Mouse (Mus musculus) adipocyte (in vitro differentiated cells): ENCODE data around the gene Dcdc2b.

Experiments
- DNase-seq: peaks from one replicate; pipeline ENCODE4 v3.0.0-alpha.2; 2016; ENCODE audit warnings: low spot score

The Dcdc2b gene

GRCm38 (mm10) chr4:129614093-129614492, at the start of gene Dcdc2b:
Gene Dcdc2b, minus strand, starts transcription at chr4:129614257.
- no peak for DNase-seq

DNA sequence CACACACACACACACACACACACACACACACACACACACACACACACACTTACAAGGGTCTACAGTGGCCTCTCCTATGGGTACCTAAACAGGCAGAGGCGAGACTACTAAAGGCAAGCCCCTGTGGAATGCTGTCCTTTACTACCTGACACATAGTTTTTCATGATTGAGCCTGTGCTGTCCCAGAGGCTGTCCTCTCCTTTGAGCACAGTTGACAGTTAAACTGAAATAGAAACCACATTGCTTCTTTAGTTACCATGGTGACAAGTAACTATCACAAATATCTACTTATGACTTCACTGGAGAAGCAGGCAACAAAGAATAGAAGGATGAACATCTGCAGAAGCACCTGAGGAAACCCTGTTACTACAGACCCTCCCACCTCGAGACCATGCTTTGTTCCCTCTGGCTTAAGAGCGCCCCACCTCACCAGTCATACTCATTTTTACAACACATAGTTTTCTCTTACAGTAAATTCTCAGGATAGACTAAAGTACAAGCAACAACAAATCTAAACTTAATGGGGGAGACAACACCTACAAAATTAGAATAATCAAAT, 48.3 kb upstream of the Dcdc2b start:
- no peak for DNase-seq

DNA sequence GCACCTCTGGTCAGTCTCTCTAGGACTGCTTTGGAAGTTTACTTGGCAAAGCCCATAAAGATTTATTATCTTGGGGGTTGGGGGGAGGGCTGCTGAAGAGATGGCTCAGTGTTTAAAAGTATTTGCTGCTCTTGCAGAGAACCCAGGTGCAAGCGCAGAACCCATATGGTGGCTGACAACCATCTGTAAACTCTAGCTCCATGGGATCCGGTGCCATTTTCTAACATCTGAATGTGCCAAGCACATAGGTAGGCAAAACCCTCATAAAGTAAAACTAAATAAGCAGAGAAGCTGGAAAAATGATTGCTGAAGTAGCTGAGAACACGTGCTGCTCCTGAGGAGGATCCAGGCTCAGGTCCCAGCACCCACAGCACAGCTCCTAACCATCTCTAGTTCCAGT, 47.5 kb upstream of the Dcdc2b start:
- no peak for DNase-seq

DNA sequence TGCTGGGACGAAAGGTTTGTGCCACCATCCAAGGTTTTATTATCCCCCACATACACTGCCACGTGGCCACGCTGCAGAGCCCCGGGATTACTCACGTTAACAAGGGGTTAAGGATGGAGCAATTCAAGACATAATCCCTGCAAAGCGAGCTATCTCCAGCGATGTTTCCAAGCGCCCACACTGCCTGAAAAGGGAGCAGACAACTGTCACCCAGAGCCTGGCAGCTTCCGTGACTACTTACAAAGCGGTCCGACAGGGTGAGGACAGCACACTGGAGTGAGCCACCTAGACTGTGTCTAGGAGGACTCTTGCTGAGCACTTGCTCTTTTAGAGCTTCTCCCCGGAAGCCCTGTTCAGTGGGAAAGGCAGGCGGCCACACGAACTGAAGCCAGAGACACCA, 40.7 kb upstream of the Dcdc2b start:
- DNase-seq = no peak

DNA sequence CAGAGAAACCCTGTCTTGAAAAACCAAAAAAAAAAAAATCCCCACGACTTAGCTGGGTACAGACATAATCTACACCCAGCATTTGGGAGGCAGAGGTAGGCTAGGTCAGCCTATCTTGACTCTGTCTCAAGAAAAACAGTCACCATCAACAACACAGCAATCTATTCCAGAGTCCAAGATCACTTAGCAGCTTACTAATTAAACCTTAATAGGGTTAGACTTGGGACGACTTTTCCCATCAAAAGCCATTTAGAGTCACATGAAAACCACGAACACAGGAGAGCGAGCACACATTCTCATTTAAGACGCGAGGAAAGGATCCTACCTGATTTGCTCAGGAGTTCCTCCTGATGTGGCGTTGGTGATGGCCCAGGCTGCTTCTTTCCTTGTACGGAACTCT, 36.3 kb upstream of the Dcdc2b start:
- no peak for DNase-seq

- no peak for DNase-seq
Observed at GRCm38 (mm10) chr4:129648656-129649055, 34.6 kb upstream of the Dcdc2b start.

DNA sequence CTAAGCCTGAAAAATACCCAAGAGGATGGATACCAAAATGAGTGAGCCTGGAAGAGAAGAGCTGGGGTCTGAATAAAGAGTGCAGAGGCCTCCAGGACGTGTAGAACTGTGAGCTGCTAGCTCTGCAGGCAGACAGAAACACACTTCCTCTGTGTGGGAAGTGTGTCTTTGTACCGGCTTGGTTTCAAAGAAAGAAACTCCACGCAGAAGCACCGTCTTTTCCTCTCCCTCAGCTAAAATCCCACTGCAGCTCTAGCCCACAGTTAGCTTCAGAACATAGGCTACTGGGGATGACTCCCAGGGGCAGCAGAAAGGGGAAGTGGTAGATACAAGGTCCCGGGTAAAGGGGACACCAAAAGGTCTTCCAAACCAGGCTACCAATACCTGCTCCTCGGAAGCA, 31.1 kb upstream of the Dcdc2b start:
- DNase-seq = no peak

GRCm38 (mm10) chr4:129641756-129642155, 27.7 kb upstream of the Dcdc2b start:
- DNase-seq = peak; percentile 91

DNA sequence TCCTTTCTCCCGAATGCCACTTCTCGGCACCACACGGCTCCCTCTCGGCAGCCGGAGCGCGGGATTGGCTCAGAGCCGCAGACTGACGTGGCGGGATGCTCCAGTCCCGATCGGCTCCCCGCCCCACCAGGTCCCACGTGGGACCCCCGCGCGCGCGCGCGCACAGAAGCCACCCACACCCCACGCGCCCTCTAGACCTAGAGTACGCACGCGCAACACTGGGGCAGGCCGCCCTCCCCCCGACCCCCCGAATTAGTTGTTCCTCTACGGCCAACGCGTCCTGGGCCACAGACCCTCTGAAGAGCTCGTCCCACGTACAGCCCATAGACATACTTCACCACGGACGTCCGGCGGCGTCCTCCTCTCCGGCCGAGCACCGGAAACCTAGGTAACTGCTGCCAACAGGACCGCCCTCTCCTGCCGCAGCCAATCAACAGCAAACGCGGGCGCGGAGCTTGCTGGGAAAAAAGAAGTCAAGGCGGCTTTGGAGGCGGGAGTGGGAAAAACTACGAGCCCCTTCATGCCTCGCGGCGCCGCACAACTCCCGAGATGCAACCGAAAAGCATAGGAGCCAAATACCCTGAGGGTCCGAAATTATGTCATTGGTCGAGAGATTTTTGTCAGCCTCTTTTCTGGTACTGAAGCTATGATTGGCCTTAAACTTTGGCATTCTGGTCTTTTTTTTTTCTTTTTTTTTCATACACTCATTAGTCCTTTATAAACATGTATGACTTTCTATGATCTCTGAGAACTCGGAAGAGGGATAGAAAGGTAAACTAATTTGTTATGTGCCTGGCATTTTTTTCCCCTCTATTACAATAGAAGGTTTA, 26.8 kb upstream of the Dcdc2b start, which contains the start of gene Txlna:
Gene Txlna (minus strand): TSS at position 428 of the 830 bp plus-strand sequence.
- DNase-seq = peak; percentile 99

GRCm38 (mm10) chr4:129640101-129640637, 26.1 kb upstream of the Dcdc2b start:
- DNase-seq = peak; percentile 50

DNA sequence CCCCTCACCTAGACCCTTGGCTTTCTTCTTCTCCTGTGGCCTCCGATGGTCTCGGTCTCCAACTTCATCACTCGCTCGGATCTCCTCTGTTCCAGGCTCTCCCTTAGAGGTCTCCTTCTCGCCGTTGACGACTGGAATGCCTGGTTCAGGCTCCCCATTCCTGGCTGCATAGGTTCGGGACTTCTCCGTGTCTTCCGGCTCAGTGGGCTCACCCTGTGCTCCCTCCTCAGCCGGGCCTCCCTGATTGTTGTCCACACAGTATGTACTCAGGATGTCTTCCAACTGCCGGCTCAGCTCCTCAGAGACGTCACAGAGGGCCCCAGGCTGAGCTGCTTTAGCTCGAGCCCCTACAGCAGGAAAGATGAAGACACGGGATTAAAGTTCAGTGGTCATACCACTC, 25.2 kb upstream of the Dcdc2b start:
- DNase-seq = no peak

DNA sequence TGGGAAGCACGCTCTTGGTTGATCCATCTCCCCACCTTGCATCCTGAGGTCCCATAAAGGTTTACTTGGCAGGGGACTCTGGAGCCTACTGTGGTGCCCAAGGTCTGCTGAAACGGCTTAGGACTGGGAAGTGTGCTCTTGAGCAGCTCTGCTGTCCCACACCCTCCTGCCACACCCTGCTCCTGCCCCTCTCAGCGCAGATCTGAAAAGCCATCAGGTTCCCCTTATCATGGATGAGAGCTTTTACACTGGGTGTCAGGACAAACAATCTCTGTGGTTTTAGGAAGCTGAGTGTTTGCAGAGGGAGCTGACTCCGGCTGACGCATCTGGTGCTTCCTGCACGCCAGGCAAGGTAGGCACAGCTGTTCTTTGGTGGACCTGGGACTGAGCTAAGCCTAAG, 19.8 kb upstream of the Dcdc2b start:
- DNase-seq = no peak

DNA sequence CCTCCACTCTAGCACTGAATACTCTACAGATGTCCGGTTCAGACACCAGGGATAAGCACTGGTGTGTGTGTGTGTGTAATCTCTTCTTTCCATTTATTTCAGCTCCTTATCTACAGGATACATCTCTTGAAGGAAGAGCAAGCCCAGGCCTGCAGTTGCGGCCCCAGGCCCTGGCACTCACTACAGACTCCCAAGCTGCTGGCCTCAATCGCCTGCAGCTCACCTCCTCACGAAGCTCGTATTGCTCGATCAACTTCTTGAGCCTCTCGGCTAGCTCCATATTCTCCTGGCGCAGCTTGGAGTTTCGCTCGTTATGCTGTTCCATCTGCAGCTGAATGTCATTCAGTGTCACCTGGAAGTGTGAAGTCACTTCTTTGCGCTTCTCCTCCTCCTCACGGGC, 17.8 kb upstream of the Dcdc2b start:
- DNase-seq = no peak

GRCm38 (mm10) chr4:129630944-129631343, 16.9 kb upstream of the Dcdc2b start:
- DNase-seq = peak; percentile 49

GRCm38 (mm10) chr4:129626035-129626434, 12.0 kb upstream of the Dcdc2b start:
- no peak for DNase-seq

GRCm38 (mm10) chr4:129625496-129625895, 11.4 kb upstream of the Dcdc2b start:
- no peak for DNase-seq

DNA sequence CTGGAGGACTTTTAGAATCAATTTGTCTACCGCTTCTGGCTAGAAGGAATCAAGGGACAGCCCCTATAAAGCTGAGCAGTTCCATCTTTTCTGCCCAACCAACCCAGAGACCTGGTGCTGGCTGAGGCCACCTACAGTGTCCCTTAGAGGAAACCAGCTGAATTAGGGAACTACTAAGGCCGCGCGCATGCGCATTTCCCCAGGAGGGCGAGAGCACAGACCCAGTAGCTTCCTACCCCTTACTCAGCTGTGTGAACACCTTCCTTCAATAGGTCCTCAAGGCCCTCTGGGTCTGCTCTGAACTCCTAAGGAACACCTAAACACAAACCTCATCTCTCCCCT, 10.9 kb upstream of the Dcdc2b start:
- DNase-seq = no peak

DNA sequence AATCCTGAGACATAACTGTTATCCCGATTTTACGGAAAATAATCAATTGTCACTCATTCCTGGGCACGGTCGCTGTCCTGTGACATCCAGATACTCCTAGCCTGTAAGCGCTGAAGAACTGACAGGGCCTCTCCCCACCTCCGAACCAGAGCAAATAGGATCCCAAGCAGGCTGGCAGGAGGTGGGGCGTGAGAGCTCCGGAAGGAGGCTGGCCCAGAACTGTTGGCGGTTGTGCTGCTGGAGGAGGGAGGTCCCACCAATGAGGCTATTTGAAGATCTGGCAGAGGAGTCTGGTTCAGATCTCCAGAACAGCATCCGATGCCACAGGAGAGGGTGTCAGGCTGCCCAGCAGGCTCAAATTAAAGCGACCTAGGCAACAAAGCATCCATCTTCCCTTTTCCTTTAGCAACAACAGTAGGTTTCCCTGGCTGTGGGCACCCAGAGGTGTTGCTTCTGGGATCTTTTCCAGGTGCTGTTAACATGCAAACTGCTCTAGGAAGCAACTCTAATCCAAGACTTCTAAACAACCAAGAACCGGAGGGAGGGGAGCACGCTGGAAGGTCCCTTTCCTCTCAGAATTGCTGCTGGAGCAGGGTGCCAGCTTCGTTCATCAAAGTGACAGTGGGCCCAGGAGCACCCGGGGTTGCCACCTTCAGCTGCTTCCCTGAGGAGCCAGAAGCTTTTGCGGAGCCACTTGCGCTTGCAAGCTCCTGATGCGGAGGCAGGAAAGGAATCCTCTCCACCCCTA, 10.4 kb upstream of the Dcdc2b start:
- peak; percentile 89 for DNase-seq

DNA sequence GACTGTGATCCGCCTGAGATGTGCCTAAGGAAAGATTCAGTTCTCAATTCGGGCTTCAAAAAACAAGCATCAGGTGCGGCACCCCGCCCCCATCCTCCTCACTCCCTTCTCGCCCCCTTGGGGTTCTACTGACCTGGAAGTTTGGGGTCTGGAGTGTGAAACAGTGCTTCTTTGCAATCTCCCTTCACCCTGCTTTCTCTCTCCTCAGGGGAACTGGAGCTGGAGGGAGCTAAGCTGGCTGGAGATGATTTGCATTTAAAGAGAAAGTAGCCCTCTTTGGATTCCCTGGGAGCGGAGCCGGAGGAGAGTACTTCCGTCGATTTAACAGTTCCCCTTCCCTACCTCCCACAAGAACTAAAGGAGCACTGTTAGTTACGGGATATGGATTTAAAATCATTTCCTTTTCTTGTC, 9.6 kb upstream of the Dcdc2b start, which contains the start of gene Ccdc28b:
Gene Ccdc28b (minus strand): TSS at position 267 of the 411 bp plus-strand sequence.
- DNase-seq = peak; percentile 52

DNA sequence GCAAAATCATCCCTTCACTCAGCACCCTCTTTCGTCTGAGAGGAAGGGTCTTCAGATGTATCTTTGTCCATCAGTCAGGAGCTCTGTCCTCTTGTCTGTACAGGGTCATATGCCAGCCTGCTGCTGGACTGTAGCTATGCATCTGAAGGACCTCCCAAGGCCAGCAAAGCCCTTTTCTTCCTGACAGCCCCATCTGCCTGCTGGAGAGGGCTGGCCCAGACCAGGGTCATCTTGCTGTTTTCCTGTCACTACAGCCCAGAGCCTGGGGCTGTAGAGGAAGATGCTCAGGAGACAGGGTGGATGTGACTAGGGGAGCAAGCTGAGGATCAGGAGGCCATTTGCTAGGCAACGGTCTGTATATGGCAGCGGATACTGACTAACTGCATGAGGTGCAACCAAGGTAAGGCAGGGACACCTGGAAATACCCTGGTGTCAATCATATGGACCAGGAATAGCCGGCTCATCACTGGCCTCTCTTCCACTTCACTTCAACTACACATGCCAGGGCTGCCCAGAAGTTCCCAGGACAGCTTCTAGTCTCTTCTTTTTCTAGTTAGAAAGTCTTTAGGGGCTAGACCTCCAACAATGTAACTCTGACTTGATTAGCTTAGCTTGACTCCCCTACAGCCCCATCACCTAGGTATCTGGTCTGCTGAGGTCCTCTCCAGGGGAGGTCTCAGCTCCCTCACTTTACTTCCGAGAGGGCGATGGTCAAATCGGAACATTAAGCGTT, 8.9 kb upstream of the Dcdc2b start:
- DNase-seq = no peak

- no peak for DNase-seq
Observed at GRCm38 (mm10) chr4:129622120-129622802, 8.2 kb upstream of the Dcdc2b start.
